9 mouse cellular contexts compared by ENCODE assay signal in the genomic region with DNA sequence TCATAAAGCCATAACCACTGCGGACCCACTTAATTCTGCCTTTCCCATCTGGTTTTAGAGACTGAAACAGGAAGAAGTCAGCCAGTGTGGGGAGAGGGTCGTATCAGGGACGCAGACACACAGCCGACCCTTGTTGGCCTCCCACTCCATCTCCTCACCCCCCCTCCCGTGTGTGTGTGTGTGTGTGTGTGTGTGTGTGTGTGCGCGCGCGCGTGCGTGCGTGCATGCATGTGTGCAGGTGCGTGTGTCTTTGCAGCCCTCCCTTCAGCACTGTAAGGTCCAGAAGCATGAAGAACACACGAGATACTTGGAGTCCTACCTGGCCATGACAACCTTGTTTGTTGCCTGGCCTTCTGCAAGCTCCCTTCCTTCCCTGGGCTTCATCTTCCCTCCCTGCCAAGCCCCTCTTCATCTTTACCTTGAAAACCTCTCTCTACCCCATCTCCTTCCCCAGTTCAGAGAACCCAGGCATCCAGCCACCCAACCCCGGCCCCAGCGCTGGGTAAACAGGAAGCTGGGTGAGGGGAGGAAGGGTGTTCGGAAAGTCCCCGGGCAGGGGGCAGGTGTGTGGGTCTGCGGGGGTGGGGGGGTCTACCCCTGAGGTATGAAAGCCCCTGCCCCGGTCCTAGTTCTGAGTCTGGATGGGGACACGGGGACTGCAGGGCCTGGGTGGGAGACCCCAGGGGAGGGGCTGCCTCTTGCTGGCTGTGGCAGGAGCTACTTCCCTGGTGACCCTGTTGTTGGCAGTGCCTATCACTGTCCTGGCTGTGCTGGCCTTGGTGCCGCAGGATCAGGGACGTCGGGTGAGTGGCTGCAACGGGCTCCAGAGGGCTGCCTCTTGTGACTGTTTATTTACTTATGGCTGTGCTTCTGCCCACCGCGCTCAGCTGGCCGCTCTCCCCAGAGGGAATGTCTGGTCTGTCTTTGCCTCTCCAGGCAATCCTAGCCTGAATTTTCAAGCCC. TPM values are rescaled to one million over a fixed set of nuclear protein-coding genes. Genes with fewer than 3 reads are reported as not detected.
DNase-seq lines count a peak whose midpoint lies in the region; ATAC-seq and TF ChIP-seq lines count a peak whose summit lies in the region.
"Had no signal": no experiment of that assay in that cellular context is flagged by ENCODE, and none has a peak within 500 bp of the region (broad histone marks: within the 10 kb centered on the region; RNA-seq: fewer than 3 reads in every experiment).

A gene (plus strand): TSS at position 559 of the 963 bp plus-strand sequence.

- no peak within 1 kb of the TSS; the same call in 1 of the 2 replicates for H3K9ac ChIP-seq in heart, adult 2 months (ENCODE audit: low read depth, low read length)
- H3K9ac ChIP-seq in intestine, postnatal 0 days (ENCODE audit: low read depth, low read length), result no peak within 1 kb of the TSS
- no peak within 1 kb of the TSS for H3K9ac ChIP-seq in midbrain, embryonic 16.5 days (ENCODE audit: low read depth, low read length)

- no peaks in the 10 kb centered on the region; the same call in 1 of the 2 replicates for H3K27me3 ChIP-seq in heart, adult 2 months (ENCODE audit: control insufficient read depth, insufficient read depth, low read length)
- peaks cover 59% of the 10 kb centered on the region for H3K27me3 ChIP-seq in embryonic facial prominence, embryonic 10.5 days (replicated peaks; ENCODE audit: low read depth, poor library complexity, severe bottlenecking)
- peaks cover 9% of the 10 kb centered on the region for H3K27me3 ChIP-seq in intestine, postnatal 0 days (replicated peaks; ENCODE audit: control insufficient read depth, insufficient read depth, low read length)
- peaks cover 21% of the 10 kb centered on the region for H3K27me3 ChIP-seq in midbrain, embryonic 16.5 days (ENCODE audit: control insufficient read depth, insufficient read depth, low read depth, low read length)

- WGBS in heart, adult 2 months, result 58% methylated on average over 27 of the region's 28 CpGs
- 69% methylated on average over 28 of the region's 28 CpGs for WGBS in embryonic facial prominence, embryonic 10.5 days
- 48% methylated on average over 28 of the region's 28 CpGs for WGBS in intestine, postnatal 0 days
- WGBS in midbrain, embryonic 16.5 days, result 81% methylated on average over 28 of the region's 28 CpGs

- H3K9me3 ChIP-seq in embryonic facial prominence, embryonic 10.5 days, result no peaks in the 10 kb centered on the region
- no peaks in the 10 kb centered on the region for H3K9me3 ChIP-seq in intestine, postnatal 0 days (ENCODE audit: control insufficient read depth)
- H3K9me3 ChIP-seq in midbrain, embryonic 16.5 days (replicated peaks; ENCODE audit: control insufficient read depth, low read length, poor library complexity, severe bottlenecking), result no peaks in the 10 kb centered on the region

- H3K36me3 ChIP-seq in heart, adult 2 months (ENCODE audit: control insufficient read depth, insufficient read depth, low read length), result no peaks in the 10 kb centered on the region
- H3K36me3 ChIP-seq in embryonic facial prominence, embryonic 10.5 days (replicated peaks), result no peaks in the 10 kb centered on the region
- no peaks in the 10 kb centered on the region for H3K36me3 ChIP-seq in intestine, postnatal 0 days (ENCODE audit: control insufficient read depth, insufficient read depth)
- H3K36me3 ChIP-seq in midbrain, embryonic 16.5 days (ENCODE audit: control insufficient read depth, insufficient read depth, low read length), result no peaks in the 10 kb centered on the region

- TF ChIP-seq EP300 in heart, adult 2 months (IDR thresholded peaks at IDR 0.05; ENCODE audit: insufficient read depth, low read depth, low read length), result no peak

- peak within 1 kb of the TSS; percentile 60 for H3K4me3 ChIP-seq in heart, adult 2 months
- H3K4me3 ChIP-seq in embryonic facial prominence, embryonic 10.5 days, result peak within 1 kb of the TSS; percentile 61
- peak within 1 kb of the TSS; percentile 47; the same call in 1 of the 2 replicates for H3K4me3 ChIP-seq in intestine, postnatal 0 days (ENCODE audit: low read depth, low read length)
- H3K4me3 ChIP-seq in midbrain, embryonic 16.5 days (ENCODE audit: low read depth, low read length), result peak within 1 kb of the TSS; percentile 45

- no peak within 1 kb of the TSS; the same call in 1 of the 2 replicates for H3K27ac ChIP-seq in heart, adult 2 months
- no peak within 1 kb of the TSS for H3K27ac ChIP-seq in embryonic facial prominence, embryonic 10.5 days (replicated peaks)
- H3K27ac ChIP-seq in intestine, postnatal 0 days (ENCODE audit: low read depth, low read length), result no peak within 1 kb of the TSS
- no peak within 1 kb of the TSS for H3K27ac ChIP-seq in midbrain, embryonic 16.5 days (ENCODE audit: low read length)

- no peak for ATAC-seq in intestine, postnatal 0 days
- no peak for ATAC-seq in midbrain, embryonic 16.5 days

- peak within 1 kb of the TSS; percentile 95 for H3K4me2 ChIP-seq in intestine, postnatal 0 days (replicated peaks; ENCODE audit: low read depth)
- H3K4me2 ChIP-seq in midbrain, embryonic 16.5 days (ENCODE audit: low read length), result no peak within 1 kb of the TSS; the same call in 1 of the 2 replicates

- H3K79me2 ChIP-seq in heart, adult 2 months (replicated peaks; ENCODE audit: control insufficient read depth, insufficient read depth, low read length), result no peaks in the 10 kb centered on the region

- DNase-seq in heart, adult 2 months, result peak in 1 of 2 experiments; percentile 65
- no peak for DNase-seq in heart, postnatal 4 days
- DNase-seq in embryonic facial prominence, embryonic 10.5 days (ENCODE audit: low spot score), result no peak
- peak; percentile 89 for DNase-seq in thymus, postnatal 4 days
- no peak for DNase-seq in gastrocnemius, postnatal 10 days
- no peak for DNase-seq in ovary, postnatal 36 days (ENCODE audit: low spot score)

- intact Hi-C loops in heart, adult 2 months (cut with DNase I), result no loop called here

- TF ChIP-seq POLR2A in heart, adult 2 months (IDR thresholded peaks at IDR 0.05; ENCODE audit: insufficient read depth, low read depth, low read length), result no peak

- no peak for TF ChIP-seq CTCF in heart, adult 2 months (IDR thresholded peaks at IDR 0.05)
- TF ChIP-seq CTCF in intestine, postnatal 0 days (IDR thresholded peaks at IDR 0.05; ENCODE audit: low read depth), result no peak

- H3K4me1 ChIP-seq in heart, adult 2 months (ENCODE audit: control insufficient read depth, insufficient read depth, low read length), result peaks cover 2% of the 10 kb centered on the region
- peaks cover 36% of the 10 kb centered on the region for H3K4me1 ChIP-seq in embryonic facial prominence, embryonic 10.5 days
- no peaks in the 10 kb centered on the region for H3K4me1 ChIP-seq in intestine, postnatal 0 days (replicated peaks; ENCODE audit: control insufficient read depth, insufficient read depth, low read length)
- H3K4me1 ChIP-seq in midbrain, embryonic 16.5 days (ENCODE audit: control insufficient read depth, insufficient read depth, low read length), result peaks cover 9% of the 10 kb centered on the region; the same call in 1 of the 2 replicates

RNA-seq across cellular contexts. Expression of the gene that starts here (rescaled TPM):
- 1 to 10 TPM; 1.3 TPM for total RNA-seq in heart, adult 2 months (2021)
- 2.0 and 5.2 TPM in 2 replicates for polyA plus RNA-seq in heart, adult 2 months (2012; rRNA removed)
- 1 to 10 TPM in 1 of 2 experiments, under 1 TPM in 1; 0.81 to 1.0 TPM for total RNA-seq in heart, postnatal 4 days (2021)
- polyA plus RNA-seq in embryonic facial prominence, embryonic 10.5 days (2016; fragmentation: Nextera tagmentation; extraction: Ambion mirVana), result 0.16 and 0.34 TPM in 2 replicates
- 1.7 and 2.4 TPM in 2 replicates for polyA plus RNA-seq in intestine, postnatal 0 days (2015; fragmentation: Nextera tagmentation; extraction: Ambion mirVana)
- 0.48 and 0.62 TPM in 2 replicates for polyA plus RNA-seq in midbrain, embryonic 16.5 days (2015; fragmentation: Nextera tagmentation; extraction: Ambion mirVana)
- total RNA-seq in gastrocnemius, postnatal 10 days (2021), result under 1 TPM; 0.68 to 0.75 TPM
- polyA plus RNA-seq: C2C12 had no signal
